Mouse (Mus musculus) ES-E14 (cell line): Measurements from ENCODE around the gene Aldh1a1. TPM values are rescaled to one million over a fixed set of nuclear protein-coding genes. Genes with fewer than 3 reads are reported as not detected.

ENCODE experiments used
- DNase-seq: peaks from one replicate; pipeline ENCODE4 v3.0.0-alpha.2; 2013; ENCODE audit warnings: low read depth, low spot score
- H3K27ac ChIP-seq: 2 replicates; pipeline ENCODE4 v1.5.1; 2012; ENCODE audit warnings: low read depth, mild to moderate bottlenecking, low read length, moderate library complexity, mixed read lengths; ENCODE audit not compliant: poor library complexity, insufficient read depth, severe bottlenecking
- H3K36me3 ChIP-seq: 2 replicates; pipeline ENCODE4 v1.6.1; 2012; ENCODE audit warnings: mild to moderate bottlenecking, low read length, moderate library complexity, mixed read lengths; ENCODE audit not compliant: control insufficient read depth, poor library complexity, insufficient read depth, severe bottlenecking
- H3K4me1 ChIP-seq, 2 experiments: fragments of 150-350 bp in 1 of 2; sonication (generic) in 1 of 2; 2 replicates each; pipeline ENCODE4 v1.6.1; 2012; ENCODE audit warnings: low read length in 2 of 2, mild to moderate bottlenecking in 1 of 2, mixed read lengths in 1 of 2; ENCODE audit not compliant: control insufficient read depth in 2 of 2, insufficient read depth in 2 of 2, poor library complexity in 1 of 2
- H3K4me3 ChIP-seq, 2 experiments: fragments of 150-350 bp in 1 of 2; sonication (generic) in 1 of 2; 2 replicates each; pipeline ENCODE4 v1.5.1; 2012; ENCODE audit warnings: low read length in 2 of 2, low read depth in 1 of 2, mild to moderate bottlenecking in 1 of 2, mixed read lengths in 1 of 2; ENCODE audit not compliant: insufficient read depth in 1 of 2, poor library complexity in 1 of 2, severe bottlenecking in 1 of 2
- H3K9ac ChIP-seq: 2 replicates; pipeline ENCODE4 v1.6.1; 2012; ENCODE audit warnings: low read depth, mild to moderate bottlenecking, low read length, mixed read lengths; ENCODE audit not compliant: poor library complexity, insufficient read depth, severe bottlenecking
- H3K9me3 ChIP-seq: fragments of 150-350 bp; sonication (generic); 2 replicates; pipeline ENCODE4 v1.6.1; 2012; ENCODE audit warnings: low read depth, mild to moderate bottlenecking, low read length; ENCODE audit not compliant: control insufficient read depth, insufficient read depth
- CHD2 ChIP-seq: IDR thresholded peaks from 2 replicates; pipeline ENCODE4 v1.6.1; 2014; ENCODE audit warnings: mild to moderate bottlenecking, low read depth, low read length, inconsistent platforms
- HCFC1 ChIP-seq: IDR thresholded peaks from 2 replicates; pipeline ENCODE4 v1.6.1; 2012; ENCODE audit warnings: low read length, inconsistent platforms, borderline replicate concordance; ENCODE audit not compliant: insufficient read depth
- MAFK ChIP-seq: IDR thresholded peaks from 2 replicates; pipeline ENCODE4 v1.6.1; 2014; ENCODE audit warnings: mild to moderate bottlenecking, low read depth, low read length, inconsistent platforms; ENCODE audit not compliant: insufficient read depth
- ZC3H11A ChIP-seq: IDR thresholded peaks from 2 replicates; pipeline ENCODE4 v1.6.1; 2012; ENCODE audit warnings: low read depth, mild to moderate bottlenecking, inconsistent platforms, low read length, borderline replicate concordance
- ZNF384 ChIP-seq: IDR thresholded peaks from 2 replicates; pipeline ENCODE4 v1.6.1; 2012; ENCODE audit warnings: low read depth, low read length, inconsistent platforms
- in situ Hi-C, 2 experiments: fragments of 600-800 bp; cut with MboI; formaldehyde crosslinking; loops; one replicate each; pipeline ENCODE4 v1.15.1; 2025; ENCODE audit warnings: low sequenced_read_pairs in 2 of 2, inconsistent platforms in 1 of 2; ENCODE audit not compliant: unreplicated experiment in 2 of 2
- total RNA-seq: library from RNA; depleted of rRNA; stranded (reverse); fragments of 300-350 nt; gene quantifications from 2 replicates; pipeline ENCODE4 v1.2.3, GENCODE M21; 2012

The Aldh1a1 gene
- total RNA-seq, 1 experiment = 1.3 TPM

DNA sequence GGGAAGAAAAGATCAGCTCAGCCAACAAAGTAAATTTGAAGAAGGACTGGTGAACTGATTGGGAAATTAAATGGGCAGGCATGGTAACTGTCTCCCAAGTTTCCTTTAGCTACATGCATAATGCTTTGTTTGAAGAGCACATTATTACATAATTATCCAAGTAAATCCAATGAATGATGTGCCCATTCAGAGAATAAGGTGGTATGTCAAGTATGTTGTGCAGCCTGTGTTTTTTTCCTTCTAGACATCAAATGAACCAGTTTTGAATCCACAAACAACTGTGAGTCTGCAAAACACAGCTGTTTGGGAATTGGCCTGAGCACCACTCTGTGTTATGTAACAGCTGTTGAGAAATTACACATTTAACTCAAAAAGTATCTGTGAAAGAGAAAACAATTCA lies 107.4 kb downstream of the Aldh1a1 start:
- DNase-seq = no peak
- H3K9ac ChIP-seq = no peak overlapping the region
- no peaks in the 10 kb centered on the region for H3K9me3 ChIP-seq
- no peaks in the 10 kb centered on the region for H3K36me3 ChIP-seq
- in situ Hi-C loops = no loop called here
- no peak overlapping the region for H3K4me3 ChIP-seq
- TF ChIP-seq HCFC1 (no peak), ZC3H11A (no peak), ZNF384 (no peak), MAFK (no peak), CHD2 (no peak)
- H3K4me1 ChIP-seq = no peaks in the 10 kb centered on the region
- H3K27ac ChIP-seq = no peak overlapping the region

DNA sequence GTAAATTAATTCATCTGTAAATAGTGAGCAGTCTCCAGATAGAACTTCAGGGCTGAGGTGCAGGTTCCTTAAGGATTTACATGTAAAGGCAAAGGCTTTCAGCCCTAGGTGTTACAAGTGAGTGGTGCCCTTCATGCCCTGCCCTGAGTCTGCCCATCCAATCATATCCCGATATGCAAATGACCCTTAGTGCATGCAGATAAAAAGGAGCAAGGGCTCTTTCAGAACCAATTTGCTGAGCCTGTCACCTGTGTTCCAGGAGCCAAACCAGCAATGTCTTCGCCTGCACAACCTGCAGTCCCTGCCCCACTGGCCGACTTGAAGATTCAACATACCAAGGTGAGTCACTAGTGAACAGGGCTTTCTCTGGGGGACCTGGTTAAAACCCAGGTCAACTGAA lies 109.2 kb downstream of the Aldh1a1 start:
- Histone ChIP-seq H3K9ac (no peak overlapping the region), H3K27ac (no peak overlapping the region), H3K4me1 (no peaks in the 10 kb centered on the region), H3K36me3 (no peaks in the 10 kb centered on the region), H3K4me3 (no peak overlapping the region), H3K9me3 (no peaks in the 10 kb centered on the region)
- in situ Hi-C loops = no loop called here
- DNase-seq = no peak
- TF ChIP-seq ZC3H11A (no peak), MAFK (no peak), ZNF384 (no peak), HCFC1 (no peak), CHD2 (no peak)

DNA sequence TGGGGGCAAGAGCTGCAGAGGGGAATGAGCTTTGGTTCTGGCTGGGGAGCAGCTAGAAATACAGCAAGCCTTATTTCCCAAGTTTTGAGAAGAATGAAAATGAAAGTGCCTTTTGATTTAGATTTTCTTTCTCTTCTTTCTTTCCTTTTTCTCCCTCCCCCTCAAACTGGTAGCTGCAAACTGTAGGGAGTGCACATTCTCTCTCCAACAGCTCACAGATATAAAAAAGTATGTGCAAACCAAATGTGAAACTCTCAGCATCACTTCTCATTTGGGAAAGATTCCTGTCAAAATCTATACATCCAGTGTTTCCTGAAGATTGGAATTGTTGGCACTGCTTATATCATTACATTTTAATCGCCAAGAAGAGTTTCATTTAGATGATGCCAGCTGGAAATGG lies 110.7 kb downstream of the Aldh1a1 start:
- no peak for DNase-seq
- Histone ChIP-seq H3K4me1 (no peaks in the 10 kb centered on the region), H3K36me3 (no peaks in the 10 kb centered on the region), H3K9ac (no peak overlapping the region), H3K27ac (no peak overlapping the region), H3K9me3 (no peaks in the 10 kb centered on the region), H3K4me3 (no peak overlapping the region)
- in situ Hi-C loops = no loop called here
- TF ChIP-seq MAFK (no peak), ZNF384 (no peak), ZC3H11A (no peak), HCFC1 (no peak)

DNA sequence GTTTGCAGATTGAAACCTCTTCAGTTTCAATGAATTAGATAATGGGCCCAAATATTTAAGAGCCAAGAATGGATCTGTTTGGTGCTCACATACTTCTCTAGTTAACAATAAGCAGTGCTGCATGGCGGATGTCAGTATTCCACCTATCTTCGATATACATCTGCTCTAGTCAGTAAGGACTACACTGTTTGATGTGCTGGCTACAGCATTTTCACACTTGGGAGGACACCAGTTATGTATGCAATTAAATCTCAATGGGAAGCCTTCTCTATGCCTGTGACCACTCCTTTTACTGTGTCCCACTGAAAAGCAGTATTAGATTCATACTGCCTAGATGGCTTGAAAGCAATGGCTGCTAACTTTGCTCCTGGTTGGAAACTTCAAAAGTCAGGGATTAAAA lies 111.4 kb downstream of the Aldh1a1 start:
- Histone ChIP-seq H3K27ac (no peak overlapping the region), H3K9ac (no peak overlapping the region), H3K4me3 (no peak overlapping the region), H3K9me3 (no peaks in the 10 kb centered on the region), H3K36me3 (no peaks in the 10 kb centered on the region), H3K4me1 (no peaks in the 10 kb centered on the region)
- in situ Hi-C loops = no loop called here
- no peak for TF ChIP-seq ZNF384
- TF ChIP-seq HCFC1 = no peak
- TF ChIP-seq ZC3H11A = no peak
- DNase-seq = no peak

DNA sequence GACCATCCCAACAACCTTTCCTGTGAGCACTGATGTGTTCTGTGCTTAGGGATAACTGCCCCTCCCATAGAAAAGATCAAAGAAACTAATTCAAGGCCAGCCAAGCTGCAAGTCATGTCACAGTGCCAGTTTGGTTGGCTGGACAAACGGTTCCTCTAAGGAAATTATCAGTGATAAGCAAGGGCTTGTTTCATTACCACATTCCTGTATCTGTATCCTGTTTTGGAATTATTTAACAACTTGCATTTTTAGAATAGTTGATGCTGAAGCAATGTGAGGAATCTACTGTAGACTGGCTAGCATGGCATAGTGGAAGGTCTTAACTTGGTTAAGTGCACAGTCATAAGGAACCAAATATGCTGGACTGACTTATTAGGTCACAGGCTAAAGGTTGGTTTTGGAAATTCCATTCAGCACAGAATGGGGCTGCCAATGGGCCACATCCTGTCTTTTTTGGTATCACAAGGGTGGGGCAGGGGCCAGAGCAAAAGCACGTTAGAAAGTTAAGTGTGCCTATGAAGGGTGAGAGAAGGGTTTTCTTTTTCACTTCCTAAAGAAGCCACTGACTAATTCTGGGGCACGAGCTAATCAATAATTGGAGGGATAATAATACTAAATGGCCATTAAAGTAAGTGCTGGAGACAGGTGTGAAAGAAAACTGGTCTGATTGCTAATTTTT lies 121.9 kb downstream of the Aldh1a1 start:
- H3K27ac ChIP-seq = no peak overlapping the region
- no peak overlapping the region for H3K9ac ChIP-seq
- DNase-seq = no peak
- H3K4me3 ChIP-seq = no peak overlapping the region
- no peaks in the 10 kb centered on the region for H3K4me1 ChIP-seq
- no peaks in the 10 kb centered on the region for H3K9me3 ChIP-seq
- in situ Hi-C loops = no loop called here
- no peaks in the 10 kb centered on the region for H3K36me3 ChIP-seq
- no peak for TF ChIP-seq ZC3H11A
- no peak for TF ChIP-seq MAFK
- TF ChIP-seq ZNF384 = no peak
- no peak for TF ChIP-seq HCFC1
- no peak for TF ChIP-seq CHD2
